Mouse (Mus musculus): Measurements from ENCODE around the gene Lhfp.

DNA sequence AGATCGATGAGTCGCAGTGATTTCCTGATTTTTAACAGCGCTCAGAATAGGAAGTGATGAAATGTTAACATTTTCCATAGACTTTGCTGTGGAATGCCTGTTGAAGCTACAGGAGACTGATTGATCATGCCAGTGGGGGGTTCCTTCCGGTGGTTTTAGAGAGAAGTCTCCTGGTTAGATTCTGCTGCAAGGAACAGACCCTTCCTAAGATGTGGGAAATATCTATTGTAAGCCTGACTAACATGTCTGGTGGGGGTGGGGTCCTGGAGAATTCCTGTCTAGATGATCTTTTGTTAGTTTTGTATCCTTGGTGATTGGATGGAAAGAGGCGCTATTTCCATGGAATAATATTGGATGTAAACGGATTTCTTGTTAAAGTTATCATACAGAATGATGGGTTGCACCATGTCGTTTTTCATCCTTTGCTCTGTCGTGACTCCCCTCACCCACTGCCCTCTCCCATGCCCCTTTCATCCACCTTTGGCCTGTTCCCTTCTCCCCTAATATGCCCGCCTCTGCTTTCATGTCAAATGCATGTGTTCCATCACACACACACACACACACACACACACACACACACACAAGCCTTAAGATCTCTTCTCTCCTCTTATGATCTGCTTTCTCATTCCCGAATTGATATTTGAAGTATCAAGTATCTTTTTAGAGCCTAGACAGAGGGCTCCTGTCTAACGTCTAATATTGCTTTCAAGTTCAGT, 165.3 kb downstream of the Lhfp start:
- TF ChIP-seq POLR2A (IDR thresholded peaks at IDR 0.05; ENCODE audit: borderline replicate concordance, insufficient read depth, low read length) (no peak), CTCF (IDR thresholded peaks at IDR 0.05; ENCODE audit: borderline replicate concordance, insufficient read depth, low read depth, low read length) (no peak)
